Mouse (Mus musculus) heart, postnatal 0 days (tissue): ENCODE results near the gene Eif4e2.

Experiments used
- CTCF ChIP-seq: IDR thresholded peaks from 2 replicates; pipeline ENCODE4 v1.5.1; 2016; ENCODE audit warnings: antibody characterized with exemption, control low read depth, low read depth
- EP300 ChIP-seq: IDR thresholded peaks from 2 replicates; pipeline ENCODE4 v1.6.1; 2016; ENCODE audit warnings: antibody characterized with exemption, low read depth

DNA sequence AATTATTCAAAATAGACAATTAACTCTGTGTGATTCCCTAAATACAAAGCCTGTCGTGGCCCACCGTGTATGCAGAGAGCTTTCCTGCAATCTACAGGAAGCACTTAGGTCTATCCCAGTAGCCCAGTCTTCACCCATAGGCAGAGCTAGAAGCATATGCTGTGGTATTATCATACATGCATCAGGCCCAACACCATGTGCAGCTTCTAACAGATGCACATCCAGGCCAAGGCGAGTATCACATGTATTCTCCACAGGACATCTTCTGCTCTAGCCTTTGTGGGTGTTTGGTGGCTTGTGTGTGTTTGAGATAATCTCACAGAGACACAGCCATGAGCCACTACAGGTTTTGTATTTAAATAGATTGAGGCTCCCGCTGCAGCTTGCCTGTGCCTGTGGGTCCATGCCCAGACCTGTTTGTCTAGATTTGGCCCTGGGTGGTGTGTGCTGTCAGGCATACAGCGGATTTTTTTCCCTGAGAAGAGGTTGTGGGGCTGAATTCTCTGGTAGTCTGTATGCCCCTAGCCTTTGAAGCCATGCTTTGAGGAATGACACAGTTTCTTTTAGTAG lies 38.4 kb downstream of the Eif4e2 start:
- TF ChIP-seq EP300 (no peak), CTCF (no peak)
